Mouse (Mus musculus): ENCODE data around the gene Gm4985.
"Not testable (repeated sequence)": the region's sequence is repeated elsewhere in the genome, so short reads cannot be mapped to it uniquely, and the experiment has no call there.

Gm4985 gene

DNA sequence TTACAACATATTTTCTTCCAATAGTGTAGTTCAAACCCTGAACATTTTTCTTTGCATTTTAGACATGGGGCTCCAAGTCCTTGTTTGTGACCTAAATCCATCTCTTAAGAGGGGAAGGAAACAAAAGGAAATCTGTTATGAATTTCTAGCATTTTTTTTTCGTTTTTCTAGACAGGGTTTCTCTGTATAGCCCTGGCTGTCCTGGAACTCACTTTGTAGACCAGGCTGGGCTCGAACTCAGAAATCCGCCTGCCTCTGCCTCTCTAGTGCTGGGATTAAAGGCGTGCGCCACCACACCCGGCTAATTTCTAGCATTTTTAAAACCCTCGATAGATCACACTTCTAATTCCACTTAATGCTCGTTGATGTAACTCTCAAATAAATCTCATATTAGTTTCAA is at the start of gene Gm4985:
TSS of gene Gm4985 (minus strand) at position 101 of the 400 bp plus-strand sequence.
- DNase-seq (ENCODE audit: low spot score in 2 of 2): not testable (repeated sequence)

DNA sequence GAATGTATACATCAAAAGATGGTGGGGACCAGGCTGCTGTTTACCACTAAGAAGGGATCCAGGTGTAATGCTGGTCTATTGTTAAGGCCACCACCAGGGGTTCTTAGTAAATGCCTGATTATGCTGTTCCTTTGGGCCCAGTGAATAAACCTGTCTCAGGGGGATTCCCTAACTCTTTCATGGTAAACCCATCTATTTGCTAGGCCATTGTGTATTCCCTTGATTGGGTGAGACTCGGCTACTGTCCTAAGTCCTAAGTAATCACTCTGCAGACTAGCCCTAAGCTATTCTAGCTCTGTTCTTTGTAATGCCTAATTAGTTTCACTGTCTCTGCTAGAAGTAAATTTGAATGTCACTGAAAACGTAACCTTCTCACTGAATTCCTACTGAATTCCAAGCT is 4.6 kb downstream of the Gm4985 start:
- DNase-seq (ENCODE audit: low spot score in 2 of 2): no peak
